Mouse (Mus musculus) cerebellum, adult 2 months (tissue): ENCODE measurements around the gene Pih1d1.

Source experiments
- CTCF ChIP-seq: fragments of 200-500 bp; IDR thresholded peaks from 2 replicates; pipeline ENCODE4 v1.5.1; 2011; ENCODE audit warnings: low read depth, mild to moderate bottlenecking, control low read depth, low read length, moderate library complexity, borderline replicate concordance; ENCODE audit not compliant: insufficient read depth
- POLR2A ChIP-seq: fragments of 200-500 bp; IDR thresholded peaks from 2 replicates; pipeline ENCODE4 v1.6.1; 2011; ENCODE audit warnings: low read length, control low read depth, borderline replicate concordance; ENCODE audit not compliant: insufficient read depth

- TF ChIP-seq POLR2A (no peak), CTCF (no peak)
Measured at GRCm38 (mm10) chr7:45145460-45145859, 8.6 kb upstream of the Pih1d1 start.
